Mouse (Mus musculus) limb, embryonic 11.5 days (tissue): ENCODE results near the gene Dlg4. TPM values are rescaled to one million over a fixed set of nuclear protein-coding genes. Genes with fewer than 3 reads are reported as not detected.

Source experiments
- ATAC-seq: fragments of 200-750 bp; cut with Nextera tagmentation; 2 replicates; pipeline ENCODE4 v1.8.0; 2017; ENCODE audit warnings: low read depth; ENCODE audit not compliant: insufficient number of reproducible peaks, low FRiP score, low TSS enrichment
- DNase-seq: peaks from one replicate; pipeline ENCODE4 v3.0.0-alpha.2; 2015; ENCODE audit warnings: low spot score
- H3K27ac ChIP-seq: fragments of 300-500 bp; sonication (generic); replicated peaks from 2 replicates; pipeline ENCODE4 v1.5.1; 2014; ENCODE audit warnings: low read depth, mild to moderate bottlenecking, low read length
- H3K27me3 ChIP-seq: fragments of 300-500 bp; sonication (generic); 2 replicates; pipeline ENCODE4 v1.6.1; 2014; ENCODE audit warnings: mild to moderate bottlenecking, low read length, mixed read lengths; ENCODE audit not compliant: control insufficient read depth, insufficient read depth
- H3K36me3 ChIP-seq: fragments of 300-500 bp; sonication (generic); 2 replicates; pipeline ENCODE4 v1.6.1; 2014; ENCODE audit warnings: mild to moderate bottlenecking, low read length, moderate library complexity, mixed read lengths; ENCODE audit not compliant: control insufficient read depth, insufficient read depth
- H3K4me1 ChIP-seq: fragments of 300-500 bp; sonication (generic); 2 replicates; pipeline ENCODE4 v1.6.1; 2014; ENCODE audit warnings: low read length, mixed read lengths; ENCODE audit not compliant: control insufficient read depth, insufficient read depth
- H3K4me2 ChIP-seq: fragments of 300-500 bp; sonication (generic); 2 replicates; pipeline ENCODE4 v1.6.1; 2014; ENCODE audit warnings: low read depth, mild to moderate bottlenecking, moderate library complexity; ENCODE audit not compliant: severe bottlenecking
- H3K4me3 ChIP-seq: fragments of 300-500 bp; sonication (generic); 2 replicates; pipeline ENCODE4 v1.5.1; 2014; ENCODE audit warnings: low read depth, low read length
- H3K9ac ChIP-seq: fragments of 300-500 bp; sonication (generic); 2 replicates; pipeline ENCODE4 v1.6.1; 2014; ENCODE audit warnings: mild to moderate bottlenecking, low read length
- H3K9me3 ChIP-seq: fragments of 300-500 bp; sonication (generic); 2 replicates; pipeline ENCODE4 v1.6.1; 2016; ENCODE audit warnings: low read length; ENCODE audit not compliant: control insufficient read depth
- WGBS: fragments of 180-500 bp; shearing (Covaris S2); extraction: QIAGEN DNeasy Blood & Tissue Kit; methylation state at CpG from one replicate; pipeline ENCODE4 v1.1.7; 2014; 5-methylcytosine and 5-hydroxymethylcytosine counted together
- polyA plus RNA-seq: library from polyadenylated mRNA; unstranded; fragments of >200 nt; fragmentation: Nextera tagmentation; extraction: Ambion mirVana; gene quantifications from 2 replicates; pipeline ENCODE4 v1.2.1, GENCODE M21; 2014

Gene Dlg4
- polyA plus RNA-seq, 1 experiment from 2014 or later = 10.8 TPM

DNA sequence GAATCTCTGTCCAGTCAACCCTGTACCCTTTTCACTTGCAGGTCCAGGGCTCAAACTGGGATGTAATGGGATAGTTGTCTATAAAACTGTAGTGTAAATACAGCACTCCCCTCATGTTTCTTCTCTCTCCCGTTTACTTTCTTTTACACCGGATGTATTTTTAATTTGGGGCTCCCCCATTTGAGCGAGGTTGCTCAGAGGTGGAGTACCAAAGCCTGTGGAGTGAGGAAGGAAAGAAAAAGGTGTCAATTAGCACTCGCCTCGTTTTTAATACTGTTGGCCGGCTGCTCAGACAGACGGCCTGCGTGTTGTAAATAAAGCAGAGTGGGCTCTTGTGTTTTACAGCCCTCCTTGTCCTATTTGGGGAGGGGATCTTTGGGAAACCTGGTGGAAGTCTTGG lies 17.1 kb upstream of the Dlg4 start:
- Histone ChIP-seq H3K27ac (no peak overlapping the region), H3K9ac (no peak overlapping the region), H3K4me1 (peaks cover 14% of the 10 kb centered on the region; the same call in 1 of the 2 replicates), H3K36me3 (peaks cover 20% of the 10 kb centered on the region), H3K27me3 (no peaks in the 10 kb centered on the region), H3K4me2 (no peak overlapping the region), H3K9me3 (no peaks in the 10 kb centered on the region), H3K4me3 (no peak overlapping the region)
- 71% methylated on average over 8 of the region's 8 CpGs for WGBS
- ATAC-seq = no peak
- no peak for DNase-seq

DNA sequence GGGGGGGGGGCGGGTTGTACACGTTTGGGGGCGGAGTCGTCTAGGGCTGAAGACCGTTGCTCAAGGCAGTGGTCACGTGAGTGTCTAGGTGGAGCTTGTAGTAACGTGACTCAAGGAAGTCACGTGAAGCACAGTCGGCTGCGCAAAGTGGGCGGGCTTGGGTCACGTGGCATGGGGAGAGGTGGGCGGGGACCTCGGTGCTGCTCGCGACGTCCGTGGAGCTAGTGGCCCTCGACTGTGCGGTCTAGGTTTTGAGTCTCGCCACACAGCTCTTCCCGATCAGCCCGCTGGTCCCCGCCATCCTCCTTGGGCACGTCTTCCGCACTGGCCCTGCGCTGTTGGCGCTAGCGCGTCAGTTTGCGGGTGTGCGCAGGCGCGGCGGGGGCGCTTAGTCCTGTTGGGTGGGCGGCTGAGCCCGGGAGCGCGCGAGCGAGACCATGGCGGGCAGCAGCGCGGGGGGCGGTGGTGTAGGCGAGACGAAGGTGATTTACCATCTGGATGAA lies 16.3 kb upstream of the Dlg4 start, which contains the start of gene Dvl2:
Gene Dvl2 (plus strand): TSS at position 200 of the 503 bp plus-strand sequence.
- H3K27me3 ChIP-seq = no peaks in the 10 kb centered on the region
- peaks cover 14% of the 10 kb centered on the region; the same call in 1 of the 2 replicates for H3K4me1 ChIP-seq
- H3K9ac ChIP-seq = peak within 1 kb of the TSS; percentile 69
- H3K4me2 ChIP-seq = peak within 1 kb of the TSS; percentile 90
- peak within 1 kb of the TSS; percentile 93 for H3K27ac ChIP-seq
- H3K36me3 ChIP-seq = peaks cover 20% of the 10 kb centered on the region
- DNase-seq (peak; percentile 95), ATAC-seq (peak; percentile 59)
- H3K9me3 ChIP-seq = no peaks in the 10 kb centered on the region
- under 1% methylated on average over 48 of the region's 48 CpGs for whole genome bisulfite sequencing
- peak within 1 kb of the TSS; percentile 78 for H3K4me3 ChIP-seq

DNA sequence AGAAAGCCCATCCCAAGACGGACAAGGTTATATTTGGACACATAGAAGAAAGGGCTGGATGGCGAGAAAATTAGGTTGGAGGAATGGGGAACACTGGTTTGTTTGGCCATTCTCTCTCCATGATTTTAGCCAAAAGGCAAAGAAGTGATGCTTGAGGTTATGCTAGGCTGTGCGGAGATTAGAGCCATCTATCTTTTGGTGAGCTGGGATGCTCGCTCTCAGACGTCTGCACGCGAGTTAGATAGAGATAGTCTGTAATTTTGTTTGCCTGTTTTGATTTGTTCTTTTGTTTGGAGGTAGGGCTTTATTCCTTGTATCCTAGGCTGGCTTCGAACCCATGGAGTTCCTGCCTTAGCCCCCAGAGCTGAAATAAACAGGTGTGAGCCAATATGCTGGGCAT lies 15.6 kb upstream of the Dlg4 start:
- ATAC-seq (no peak), DNase-seq (no peak)
- peak overlapping the region; percentile 93 for H3K27ac ChIP-seq
- no peaks in the 10 kb centered on the region for H3K27me3 ChIP-seq
- H3K4me3 ChIP-seq = peak overlapping the region; percentile 78
- 15% methylated on average over 8 of the region's 8 CpGs for WGBS
- H3K9me3 ChIP-seq = no peaks in the 10 kb centered on the region
- peaks cover 14% of the 10 kb centered on the region; the same call in 1 of the 2 replicates for H3K4me1 ChIP-seq
- peak overlapping the region; percentile 90 for H3K4me2 ChIP-seq
- peak overlapping the region; percentile 69 for H3K9ac ChIP-seq
- peaks cover 20% of the 10 kb centered on the region for H3K36me3 ChIP-seq

DNA sequence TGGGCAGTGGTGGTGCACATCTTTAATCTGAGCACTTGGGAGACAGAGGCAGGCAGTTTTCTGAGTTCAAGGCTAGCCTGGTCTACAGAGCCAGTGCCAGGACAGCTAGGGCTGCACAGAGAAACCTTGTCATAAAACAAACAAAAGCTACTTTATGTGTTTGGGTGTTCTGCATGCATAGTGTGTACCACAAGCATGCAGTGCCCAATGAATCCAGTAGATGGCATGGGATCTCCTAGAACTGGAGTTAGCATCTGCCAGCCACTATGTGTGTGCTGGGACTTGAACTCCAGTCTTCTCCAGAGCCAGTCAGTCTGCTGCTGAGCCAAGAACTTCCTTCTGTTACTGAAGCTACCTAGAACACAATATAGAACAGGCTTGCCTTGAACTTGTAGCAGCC lies 14.9 kb upstream of the Dlg4 start:
- peak overlapping the region; percentile 78 for H3K4me3 ChIP-seq
- DNase-seq (peak; percentile 61), ATAC-seq (no peak)
- no peaks in the 10 kb centered on the region for H3K27me3 ChIP-seq
- H3K9ac ChIP-seq = no peak overlapping the region
- no peak overlapping the region for H3K27ac ChIP-seq
- H3K4me2 ChIP-seq = peak overlapping the region; percentile 90
- peaks cover 14% of the 10 kb centered on the region; the same call in 1 of the 2 replicates for H3K4me1 ChIP-seq
- H3K36me3 ChIP-seq = peaks cover 25% of the 10 kb centered on the region
- H3K9me3 ChIP-seq = no peaks in the 10 kb centered on the region

DNA sequence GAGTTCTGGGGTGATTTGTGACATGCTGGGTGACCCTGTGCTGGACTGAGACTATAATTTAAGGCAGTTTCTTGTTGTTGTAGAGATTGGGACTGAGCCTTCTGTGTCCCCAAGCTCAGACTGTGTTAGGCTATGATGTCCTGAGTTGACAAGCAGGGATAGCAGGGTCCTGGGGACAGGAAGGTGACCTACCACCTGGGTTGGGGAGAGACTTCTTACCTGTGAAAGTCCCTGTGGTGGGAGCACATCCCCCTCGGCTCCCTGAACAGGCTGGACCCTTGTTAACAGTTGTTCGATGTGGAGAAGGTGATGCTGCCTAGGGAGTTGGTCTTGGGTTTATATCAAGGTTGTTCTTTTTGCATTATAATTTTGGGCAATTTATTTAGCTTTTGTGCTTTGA lies 14.3 kb upstream of the Dlg4 start:
- no peak for DNase-seq
- H3K27me3 ChIP-seq = no peaks in the 10 kb centered on the region
- H3K4me3 ChIP-seq = 0 out of 2 replicates have a peak overlapping the region, but pooled peaks have one; percentile 78
- peaks cover 14% of the 10 kb centered on the region; the same call in 1 of the 2 replicates for H3K4me1 ChIP-seq
- H3K4me2 ChIP-seq = peak overlapping the region; percentile 90
- peaks cover 30% of the 10 kb centered on the region for H3K36me3 ChIP-seq
- no peak overlapping the region for H3K27ac ChIP-seq
- 96% methylated on average over 2 of the region's 2 CpGs for WGBS
- no peak overlapping the region for H3K9ac ChIP-seq
- no peak for ATAC-seq
- no peaks in the 10 kb centered on the region for H3K9me3 ChIP-seq

DNA sequence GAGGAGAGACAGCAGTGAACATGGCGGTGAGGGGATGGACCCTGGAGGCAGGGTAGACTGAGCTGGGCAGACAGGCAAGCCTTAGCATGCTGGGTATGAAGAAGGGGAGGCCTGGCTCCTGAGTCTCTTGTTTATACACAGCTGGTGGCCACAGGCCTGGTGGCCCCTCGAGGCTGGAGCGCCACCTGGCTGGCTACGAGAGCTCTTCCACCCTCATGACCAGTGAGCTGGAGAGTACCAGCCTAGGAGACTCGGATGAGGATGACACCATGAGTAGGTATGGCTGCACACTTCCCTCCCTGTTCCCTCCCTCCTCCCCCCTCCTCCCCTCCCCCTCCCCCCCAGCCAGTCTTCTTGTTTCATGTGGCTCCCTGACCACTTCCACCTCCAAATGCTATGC lies 11.2 kb upstream of the Dlg4 start:
- Histone ChIP-seq H3K4me1 (0 out of 2 replicates have a peak, but pooled peaks cover 8% of the 10 kb centered on the region), H3K27ac (no peak overlapping the region), H3K9ac (no peak overlapping the region), H3K9me3 (no peaks in the 10 kb centered on the region), H3K4me3 (no peak overlapping the region), H3K4me2 (no peak overlapping the region), H3K36me3 (peaks cover 30% of the 10 kb centered on the region), H3K27me3 (no peaks in the 10 kb centered on the region)
- DNase-seq (no peak), ATAC-seq (no peak)
- 66% methylated on average over 5 of the region's 5 CpGs for WGBS

DNA sequence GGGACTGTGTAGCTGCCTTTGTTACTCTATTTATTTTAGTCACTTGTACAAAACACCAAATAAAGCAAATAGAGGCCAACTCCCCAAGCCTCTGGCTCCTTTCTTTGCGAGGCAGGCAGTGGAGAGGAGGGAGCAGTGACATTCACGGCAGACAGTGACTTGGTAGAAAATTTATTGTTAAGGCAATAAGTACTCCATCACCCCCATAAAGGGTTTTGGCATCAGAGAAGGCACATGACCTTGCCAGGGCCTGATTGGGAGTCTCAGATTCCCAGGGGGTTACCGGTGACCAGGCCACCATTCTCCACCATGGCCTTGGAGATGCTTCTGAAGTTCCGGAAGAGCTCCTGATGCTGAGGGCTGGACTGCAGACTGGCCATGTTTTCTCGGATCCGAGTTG lies 6.7 kb upstream of the Dlg4 start:
- no peak for DNase-seq
- Histone ChIP-seq H3K4me1 (peaks cover 10% of the 10 kb centered on the region; the same call in 1 of the 2 replicates), H3K4me3 (no peak overlapping the region), H3K9ac (no peak overlapping the region), H3K36me3 (peaks cover 43% of the 10 kb centered on the region), H3K27me3 (no peaks in the 10 kb centered on the region), H3K9me3 (no peaks in the 10 kb centered on the region), H3K27ac (no peak overlapping the region), H3K4me2 (no peak overlapping the region)
- 91% methylated on average over 6 of the region's 6 CpGs for WGBS
- ATAC-seq = no peak

DNA sequence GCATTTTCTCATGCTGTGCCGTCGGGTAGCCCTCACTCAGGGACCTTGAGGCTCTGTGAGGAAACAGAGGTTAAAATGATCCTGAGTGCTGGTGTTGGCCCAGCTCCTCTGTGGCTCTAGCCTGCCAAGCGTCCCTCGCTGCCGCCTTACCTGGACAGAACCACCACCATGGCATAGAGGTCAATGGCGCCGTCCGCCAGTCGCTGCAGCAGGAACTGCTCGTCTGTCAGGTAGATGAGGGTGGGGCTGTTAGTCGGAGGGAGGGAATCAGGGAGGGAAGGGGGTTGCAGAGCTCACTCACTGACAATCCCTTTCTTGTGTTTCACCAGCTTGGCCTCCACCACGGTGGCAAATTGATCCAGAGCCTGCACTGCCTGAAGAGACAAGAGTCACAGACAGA lies 6.2 kb upstream of the Dlg4 start:
- Histone ChIP-seq H3K4me1 (peaks cover 10% of the 10 kb centered on the region; the same call in 1 of the 2 replicates), H3K9ac (no peak overlapping the region)
- 85% methylated on average over 12 of the region's 12 CpGs for WGBS

DNA sequence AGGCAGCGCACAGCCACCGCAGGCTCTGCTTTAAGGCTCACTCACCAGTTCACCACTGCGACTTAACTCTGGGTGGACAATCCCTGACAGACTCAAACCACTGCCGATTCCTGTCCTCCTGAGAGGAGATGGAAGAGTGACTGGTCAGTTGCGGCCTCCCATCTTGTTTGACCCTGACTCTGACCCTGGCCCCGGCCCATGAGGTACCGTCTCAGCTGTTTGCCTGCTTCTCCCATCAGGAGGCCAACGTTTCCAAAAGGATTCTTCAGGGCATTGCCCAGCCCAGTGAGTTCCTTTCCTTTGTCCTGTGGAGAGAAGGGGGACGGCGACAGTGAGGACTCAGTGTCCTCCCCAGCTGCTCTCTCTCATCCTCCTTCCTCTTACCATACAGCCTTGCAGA lies 5.8 kb upstream of the Dlg4 start:
- Histone ChIP-seq H3K9ac (no peak overlapping the region), H3K36me3 (peaks cover 43% of the 10 kb centered on the region), H3K4me3 (no peak overlapping the region), H3K4me2 (no peak overlapping the region), H3K4me1 (peaks cover 10% of the 10 kb centered on the region; the same call in 1 of the 2 replicates), H3K27me3 (no peaks in the 10 kb centered on the region), H3K9me3 (no peaks in the 10 kb centered on the region), H3K27ac (no peak overlapping the region)
- 90% methylated on average over 10 of the region's 10 CpGs for WGBS
- ATAC-seq (no peak), DNase-seq (no peak)

More for the DNA sequence above, 6.2 kb upstream of the Dlg4 start:
- ATAC-seq = no peak
- no peaks in the 10 kb centered on the region for H3K27me3 ChIP-seq
- H3K36me3 ChIP-seq = peaks cover 43% of the 10 kb centered on the region
- no peaks in the 10 kb centered on the region for H3K9me3 ChIP-seq
- H3K27ac ChIP-seq = no peak overlapping the region
- DNase-seq = no peak
- no peak overlapping the region for H3K4me3 ChIP-seq
- H3K4me2 ChIP-seq = no peak overlapping the region
